Mouse (Mus musculus): Measurements from ENCODE around the gene Rhobtb3. TPM values are rescaled to one million over a fixed set of nuclear protein-coding genes. Genes with fewer than 3 reads are reported as not detected.
A peak's percentile ranks its signal among the peaks of the same experiment; 100 is the strongest.
"Not testable (repeated sequence)": the region's sequence is repeated elsewhere in the genome, so short reads cannot be mapped to it uniquely, and the experiment has no call there.

The Rhobtb3 gene
- polyA plus RNA-seq, 1 experiment from 2014 or later = 27.9 TPM

DNA sequence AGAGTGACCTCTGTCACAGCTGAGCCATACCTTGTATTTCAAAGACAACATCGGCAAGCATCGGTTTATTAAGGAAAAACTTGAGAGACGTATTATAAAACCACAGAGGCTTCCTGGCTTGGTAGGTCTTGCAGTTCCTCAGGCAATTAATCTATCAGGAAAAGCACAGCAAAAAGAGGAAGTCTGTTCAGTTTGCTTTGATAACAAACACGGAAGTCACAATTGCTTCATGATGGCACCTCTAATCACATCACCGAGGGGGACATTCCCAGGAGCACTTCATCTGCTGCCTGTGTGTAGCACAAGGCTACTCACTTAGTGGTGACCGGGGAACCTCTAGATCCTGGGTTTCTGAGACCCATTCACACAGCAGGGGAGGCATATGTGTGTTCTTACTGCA, 50.8 kb downstream of the Rhobtb3 start:
- H3K4me2 ChIP-seq (replicated peaks) = no peak overlapping the region
- no peak for DNase-seq (ENCODE audit: low spot score)
- peaks cover 13% of the 10 kb centered on the region for H3K36me3 ChIP-seq (replicated peaks; ENCODE audit: control insufficient read depth, insufficient read depth)
- H3K4me1 ChIP-seq (replicated peaks; ENCODE audit: control insufficient read depth, insufficient read depth, low read length) = no peaks in the 10 kb centered on the region
- WGBS = 84% methylated on average over 6 of the region's 6 CpGs
- H3K4me3 ChIP-seq (replicated peaks; ENCODE audit: low read length) = no peak overlapping the region
- H3K27me3 ChIP-seq (ENCODE audit: control insufficient read depth, insufficient read depth, low read length) = no peaks in the 10 kb centered on the region
- H3K9ac ChIP-seq = no peak overlapping the region
- no peaks in the 10 kb centered on the region for H3K9me3 ChIP-seq (ENCODE audit: control insufficient read depth, low read length)
- H3K27ac ChIP-seq = no peak overlapping the region
- ATAC-seq (ENCODE audit: low FRiP score) = no peak

DNA sequence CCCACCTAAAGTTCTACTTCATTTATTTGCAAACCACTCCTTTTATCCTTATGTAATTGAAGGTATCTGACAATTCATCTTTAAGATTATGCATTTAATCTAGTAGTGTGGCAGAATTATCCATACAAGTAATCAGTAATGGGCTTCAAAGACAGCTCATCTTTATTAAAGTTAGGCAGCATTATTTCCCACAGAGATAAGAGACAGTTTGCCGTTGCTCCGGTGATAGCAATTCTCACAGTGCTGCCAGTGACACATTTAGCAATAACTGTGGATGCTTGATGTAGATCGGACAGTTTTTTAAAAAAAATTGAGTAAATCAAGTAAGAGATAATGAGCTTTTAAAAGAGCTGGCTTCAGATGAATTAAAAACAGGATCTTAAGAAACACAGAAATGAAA, 51.4 kb downstream of the Rhobtb3 start:
- ATAC-seq (ENCODE audit: low FRiP score) (no peak), DNase-seq (ENCODE audit: low spot score) (no peak)
- H3K27ac ChIP-seq = no peak overlapping the region
- peaks cover 13% of the 10 kb centered on the region for H3K36me3 ChIP-seq (replicated peaks; ENCODE audit: control insufficient read depth, insufficient read depth)
- no peak overlapping the region for H3K4me2 ChIP-seq (replicated peaks)
- H3K4me1 ChIP-seq (replicated peaks; ENCODE audit: control insufficient read depth, insufficient read depth, low read length) = no peaks in the 10 kb centered on the region
- H3K9me3 ChIP-seq (ENCODE audit: control insufficient read depth, low read length) = no peaks in the 10 kb centered on the region
- H3K9ac ChIP-seq = no peak overlapping the region
- no peak overlapping the region for H3K4me3 ChIP-seq (replicated peaks; ENCODE audit: low read length)
- H3K27me3 ChIP-seq (ENCODE audit: control insufficient read depth, insufficient read depth, low read length) = no peaks in the 10 kb centered on the region
- 77% methylated on average over 3 of the region's 3 CpGs for WGBS

- Histone ChIP-seq H3K27me3 (ENCODE audit: control insufficient read depth, insufficient read depth, low read length) (no peaks in the 10 kb centered on the region), H3K27ac (no peak overlapping the region), H3K36me3 (replicated peaks; ENCODE audit: control insufficient read depth, insufficient read depth) (peaks cover 13% of the 10 kb centered on the region), H3K4me2 (replicated peaks) (no peak overlapping the region), H3K4me1 (replicated peaks; ENCODE audit: control insufficient read depth, insufficient read depth, low read length) (no peaks in the 10 kb centered on the region), H3K9me3 (ENCODE audit: control insufficient read depth, low read length) (no peaks in the 10 kb centered on the region), H3K4me3 (replicated peaks; ENCODE audit: low read length) (no peak overlapping the region), H3K9ac (no peak overlapping the region)
- DNase-seq (ENCODE audit: low spot score) (no peak), ATAC-seq (ENCODE audit: low FRiP score) (no peak)
- WGBS = 89% methylated on average over 4 of the region's 4 CpGs
Measured at GRCm38 (mm10) chr13:75891868-75892267, 51.9 kb downstream of the Rhobtb3 start.

GRCm38 (mm10) chr13:75883792-75884191, 59.9 kb downstream of the Rhobtb3 start:
- WGBS = 83% methylated on average over 3 of the region's 3 CpGs
- no peaks in the 10 kb centered on the region for H3K4me1 ChIP-seq (replicated peaks; ENCODE audit: control insufficient read depth, insufficient read depth, low read length)
- H3K4me3 ChIP-seq (replicated peaks; ENCODE audit: low read length) = no peak overlapping the region
- H3K27me3 ChIP-seq (ENCODE audit: control insufficient read depth, insufficient read depth, low read length) = no peaks in the 10 kb centered on the region
- H3K36me3 ChIP-seq (replicated peaks; ENCODE audit: control insufficient read depth, insufficient read depth) = peaks cover 21% of the 10 kb centered on the region; the same call in 1 of the 2 replicates
- H3K9me3 ChIP-seq (ENCODE audit: control insufficient read depth, low read length) = no peaks in the 10 kb centered on the region
- no peak overlapping the region for H3K27ac ChIP-seq
- ATAC-seq (ENCODE audit: low FRiP score) (no peak), DNase-seq (ENCODE audit: low spot score) (no peak)
- no peak overlapping the region for H3K4me2 ChIP-seq (replicated peaks)
- no peak overlapping the region for H3K9ac ChIP-seq

DNA sequence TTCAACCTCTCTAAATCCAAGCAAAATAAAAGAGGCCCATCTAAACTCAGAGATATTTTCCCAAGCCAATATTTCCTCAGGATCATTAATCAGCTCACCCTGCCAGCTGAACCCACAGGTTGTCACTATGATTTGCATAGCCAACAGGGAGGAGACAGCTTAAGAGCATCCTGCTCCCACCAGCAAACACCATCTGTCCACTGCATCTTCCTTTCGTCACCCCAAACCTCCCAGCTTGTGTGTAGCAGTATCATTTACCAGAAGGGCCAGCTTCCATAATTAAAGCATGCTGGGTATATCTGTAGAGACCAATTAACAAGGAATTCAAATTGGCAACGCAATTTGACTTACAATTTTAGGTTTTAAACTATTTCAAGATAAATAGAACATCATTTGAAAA, 63.2 kb downstream of the Rhobtb3 start:
- no peaks in the 10 kb centered on the region for H3K9me3 ChIP-seq (ENCODE audit: control insufficient read depth, low read length)
- no peak for DNase-seq (ENCODE audit: low spot score)
- 55% methylated on average over 2 of the region's 2 CpGs for WGBS
- H3K4me2 ChIP-seq (replicated peaks) = no peak overlapping the region
- H3K9ac ChIP-seq = no peak overlapping the region
- H3K27me3 ChIP-seq (ENCODE audit: control insufficient read depth, insufficient read depth, low read length) = no peaks in the 10 kb centered on the region
- no peak overlapping the region for H3K27ac ChIP-seq
- no peaks in the 10 kb centered on the region for H3K4me1 ChIP-seq (replicated peaks; ENCODE audit: control insufficient read depth, insufficient read depth, low read length)
- peak; percentile 71; the same call in 1 of the 2 replicates for ATAC-seq (ENCODE audit: low FRiP score)
- no peak overlapping the region for H3K4me3 ChIP-seq (replicated peaks; ENCODE audit: low read length)
- peaks cover 28% of the 10 kb centered on the region; the same call in 1 of the 2 replicates for H3K36me3 ChIP-seq (replicated peaks; ENCODE audit: control insufficient read depth, insufficient read depth)

DNA sequence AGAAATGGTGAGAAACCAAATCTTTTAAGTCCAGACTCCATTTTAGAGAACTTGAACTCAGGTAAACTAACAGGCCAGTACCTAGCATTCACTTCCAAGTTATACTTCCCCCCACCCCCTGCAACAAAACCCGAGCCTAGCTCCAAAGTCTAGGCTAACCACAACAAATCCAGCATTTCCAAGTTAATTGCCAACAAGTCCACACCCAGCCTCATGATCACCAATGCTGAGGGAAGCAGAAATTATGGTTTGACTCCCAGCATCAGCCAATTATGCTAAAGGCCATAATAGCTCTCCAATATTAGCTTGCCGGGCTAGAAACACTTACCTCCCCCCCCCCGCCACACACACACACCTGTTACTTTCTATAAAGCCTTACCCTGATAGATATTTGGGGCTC, 64.0 kb downstream of the Rhobtb3 start:
- Histone ChIP-seq H3K27ac (no peak overlapping the region), H3K4me1 (replicated peaks; ENCODE audit: control insufficient read depth, insufficient read depth, low read length) (no peaks in the 10 kb centered on the region), H3K9me3 (ENCODE audit: control insufficient read depth, low read length) (no peaks in the 10 kb centered on the region), H3K4me3 (replicated peaks; ENCODE audit: low read length) (no peak overlapping the region), H3K9ac (no peak overlapping the region), H3K27me3 (ENCODE audit: control insufficient read depth, insufficient read depth, low read length) (no peaks in the 10 kb centered on the region), H3K4me2 (replicated peaks) (no peak overlapping the region), H3K36me3 (replicated peaks; ENCODE audit: control insufficient read depth, insufficient read depth) (peaks cover 27% of the 10 kb centered on the region)
- WGBS = 93% methylated on average over 3 of the region's 3 CpGs
- ATAC-seq (ENCODE audit: low FRiP score) (no peak), DNase-seq (ENCODE audit: low spot score) (no peak)

GRCm38 (mm10) chr13:75877907-75878306, 65.8 kb downstream of the Rhobtb3 start:
- Histone ChIP-seq H3K27ac (no peak overlapping the region), H3K27me3 (ENCODE audit: control insufficient read depth, insufficient read depth, low read length) (no peaks in the 10 kb centered on the region), H3K36me3 (replicated peaks; ENCODE audit: control insufficient read depth, insufficient read depth) (peaks cover 32% of the 10 kb centered on the region), H3K4me2 (replicated peaks) (no peak overlapping the region), H3K4me3 (replicated peaks; ENCODE audit: low read length) (no peak overlapping the region), H3K9me3 (ENCODE audit: control insufficient read depth, low read length) (no peaks in the 10 kb centered on the region), H3K4me1 (replicated peaks; ENCODE audit: control insufficient read depth, insufficient read depth, low read length) (no peaks in the 10 kb centered on the region), H3K9ac (no peak overlapping the region)
- no peak for ATAC-seq (ENCODE audit: low FRiP score)
- DNase-seq (ENCODE audit: low spot score) = peak; percentile 78

GRCm38 (mm10) chr13:75876592-75876991, 67.1 kb downstream of the Rhobtb3 start:
- DNase-seq (ENCODE audit: low spot score) (no peak), ATAC-seq (ENCODE audit: low FRiP score) (no peak)
- peaks cover 34% of the 10 kb centered on the region for H3K36me3 ChIP-seq (replicated peaks; ENCODE audit: control insufficient read depth, insufficient read depth)
- H3K4me3 ChIP-seq (replicated peaks; ENCODE audit: low read length) = no peak overlapping the region
- H3K9me3 ChIP-seq (ENCODE audit: control insufficient read depth, low read length) = no peaks in the 10 kb centered on the region
- H3K4me2 ChIP-seq (replicated peaks) = no peak overlapping the region
- no peak overlapping the region for H3K9ac ChIP-seq
- H3K4me1 ChIP-seq (replicated peaks; ENCODE audit: control insufficient read depth, insufficient read depth, low read length) = no peaks in the 10 kb centered on the region
- H3K27ac ChIP-seq = no peak overlapping the region
- no peaks in the 10 kb centered on the region for H3K27me3 ChIP-seq (ENCODE audit: control insufficient read depth, insufficient read depth, low read length)
- 87% methylated on average over 6 of the region's 6 CpGs for WGBS

DNA sequence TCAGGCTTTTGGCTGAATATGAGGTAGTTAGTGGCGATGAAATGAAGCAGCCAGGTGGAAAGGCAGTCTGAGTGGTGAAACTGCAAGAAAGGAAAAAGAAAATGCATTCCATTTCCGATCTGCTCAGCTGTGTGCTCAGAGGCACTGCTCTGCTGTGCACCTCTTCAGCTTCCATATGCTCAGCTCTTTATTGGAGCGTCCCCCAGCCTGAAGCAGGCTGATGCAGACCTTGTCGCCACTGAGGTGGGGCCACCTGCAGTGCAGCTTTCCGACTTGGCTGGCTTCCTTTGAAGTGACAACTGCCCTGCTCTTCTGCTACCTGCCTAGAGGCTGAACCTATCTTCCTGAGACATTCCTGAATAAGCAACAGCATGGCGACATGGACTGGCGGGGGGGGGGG, 67.5 kb downstream of the Rhobtb3 start:
- not testable (repeated sequence) for H3K4me1 ChIP-seq (replicated peaks; ENCODE audit: control insufficient read depth, insufficient read depth, low read length); DNase-seq (ENCODE audit: low spot score); H3K4me3 ChIP-seq (replicated peaks; ENCODE audit: low read length); H3K27ac ChIP-seq; H3K9me3 ChIP-seq (ENCODE audit: control insufficient read depth, low read length); H3K9ac ChIP-seq; H3K27me3 ChIP-seq (ENCODE audit: control insufficient read depth, insufficient read depth, low read length); H3K4me2 ChIP-seq (replicated peaks); ATAC-seq (ENCODE audit: low FRiP score)
- H3K36me3 ChIP-seq (replicated peaks; ENCODE audit: control insufficient read depth, insufficient read depth) = peaks cover 38% of the 10 kb centered on the region
- WGBS = 65% methylated on average over 7 of the region's 7 CpGs

GRCm38 (mm10) chr13:75874608-75875376, 68.9 kb downstream of the Rhobtb3 start:
- ATAC-seq (ENCODE audit: low FRiP score) = no peak
- H3K4me3 ChIP-seq (replicated peaks; ENCODE audit: low read length) = no peak overlapping the region

More at GRCm38 (mm10) chr13:75874608-75875376, 68.9 kb downstream of the Rhobtb3 start:
- Histone ChIP-seq H3K36me3 (replicated peaks; ENCODE audit: control insufficient read depth, insufficient read depth) (peaks cover 46% of the 10 kb centered on the region), H3K4me2 (replicated peaks) (no peak overlapping the region), H3K27me3 (ENCODE audit: control insufficient read depth, insufficient read depth, low read length) (no peaks in the 10 kb centered on the region), H3K9me3 (ENCODE audit: control insufficient read depth, low read length) (no peaks in the 10 kb centered on the region), H3K4me1 (replicated peaks; ENCODE audit: control insufficient read depth, insufficient read depth, low read length) (no peaks in the 10 kb centered on the region), H3K9ac (no peak overlapping the region), H3K27ac (no peak overlapping the region)
- no peak for DNase-seq (ENCODE audit: low spot score)
- WGBS = 95% methylated on average over 4 of the region's 4 CpGs

Data from hindbrain, embryonic 14.5 days (tissue).